24 mouse cellular contexts compared by ENCODE assay signal in genomic region chr17:68934066-68934465, GRCm38 (mm10).
DNase-seq lines count a peak whose midpoint lies in the region; ATAC-seq and TF ChIP-seq lines count a peak whose summit lies in the region.
"Had no signal": no experiment of that assay in that cellular context is flagged by ENCODE, and none has a peak within 500 bp of the region (broad histone marks: within the 10 kb centered on the region; RNA-seq: fewer than 3 reads in every experiment).

No protein-coding gene starts in this region.

- H3K9ac ChIP-seq in kidney, embryonic 16.5 days (replicated peaks; ENCODE audit: low read length) = no peak overlapping the region
- H3K9ac ChIP-seq: embryonic facial prominence, embryonic 15.5 days; forebrain, postnatal 0 days; heart, embryonic 13.5 days; hindbrain, embryonic 12.5 days; hindbrain, embryonic 15.5 days had no signal

- no peak for TF ChIP-seq POLR2A in kidney, adult 2 months (IDR thresholded peaks at IDR 0.05; ENCODE audit: low read depth, low read length)

- 34% methylated on average over 10 of the region's 10 CpGs for WGBS in kidney, adult 2 months
- WGBS in kidney, embryonic 16.5 days = 39% methylated on average over 10 of the region's 10 CpGs

- DNase-seq in gastrocnemius, adult 2 months = peak; percentile 41
- DNase-seq in gastrocnemius, postnatal 4 days (ENCODE audit: low spot score in 2 of 2) = no peak
- DNase-seq in kidney, adult 2 months = peak; percentile 2
- no peak for DNase-seq in kidney, postnatal 10 days
- no peak for DNase-seq in kidney, postnatal 4 days
- DNase-seq in c-Kit-positive CD71-positive TER-119-positive erythroid progenitor cells, embryonic 14.5 days (ENCODE audit: low spot score) = no peak
- DNase-seq: adrenal gland, adult 2 months; adrenal gland, postnatal 14 days; cerebellum, adult 11-12 months; cerebellum, adult 8-10 months; cerebellum, postnatal 10 days; cerebellum, postnatal 36 days; embryo, embryonic 11 days; forebrain, postnatal 0 days; gastrocnemius, postnatal 10 days; heart, adult 2 months had no signal

- H3K27ac ChIP-seq in gastrocnemius, adult 2 months = peak overlapping the region; percentile 25
- H3K27ac ChIP-seq in kidney, adult 2 months (ENCODE audit: insufficient read depth, low read depth, low read length) = no peak overlapping the region
- H3K27ac ChIP-seq in kidney, embryonic 16.5 days (ENCODE audit: low read length) = no peak overlapping the region
- H3K27ac ChIP-seq: embryonic facial prominence, embryonic 15.5 days; heart, adult 2 months; heart, embryonic 10.5 days; heart, embryonic 13.5 days; hindbrain, embryonic 12.5 days; hindbrain, embryonic 15.5 days had no signal

- H3K4me1 ChIP-seq in kidney, adult 2 months (ENCODE audit: control insufficient read depth, insufficient read depth, low read length) = no peaks in the 10 kb centered on the region
- H3K4me1 ChIP-seq in kidney, embryonic 16.5 days (ENCODE audit: insufficient read depth, low read length) = no peaks in the 10 kb centered on the region
- H3K4me1 ChIP-seq: embryonic facial prominence, embryonic 15.5 days; hindbrain, embryonic 12.5 days; hindbrain, embryonic 15.5 days had no signal

- no peaks in the 10 kb centered on the region for H3K27me3 ChIP-seq in kidney, adult 2 months (replicated peaks; ENCODE audit: control insufficient read depth, insufficient read depth, low read length)
- no peaks in the 10 kb centered on the region for H3K27me3 ChIP-seq in kidney, embryonic 16.5 days (ENCODE audit: insufficient read depth, low read length)
- H3K27me3 ChIP-seq: embryonic facial prominence, embryonic 15.5 days; heart, embryonic 13.5 days; hindbrain, embryonic 12.5 days; hindbrain, embryonic 15.5 days had no signal

- intact Hi-C loops in gastrocnemius, adult 2 months (cut with DNase I) = no loop called here

- H3K4me3 ChIP-seq in gastrocnemius, adult 2 months = no peak overlapping the region
- H3K4me3 ChIP-seq in kidney, adult 2 months (ENCODE audit: insufficient read depth, low read depth, low read length) = no peak overlapping the region
- H3K4me3 ChIP-seq in kidney, embryonic 16.5 days (ENCODE audit: low read length) = no peak overlapping the region
- H3K4me3 ChIP-seq: embryonic facial prominence, embryonic 15.5 days; heart, adult 2 months; heart, embryonic 10.5 days; heart, embryonic 13.5 days; hindbrain, embryonic 12.5 days; hindbrain, embryonic 15.5 days had no signal

- no peaks in the 10 kb centered on the region for H3K36me3 ChIP-seq in kidney, adult 2 months (ENCODE audit: control insufficient read depth, insufficient read depth, low read length)
- no peaks in the 10 kb centered on the region for H3K36me3 ChIP-seq in kidney, embryonic 16.5 days (ENCODE audit: insufficient read depth, low read length)
- H3K36me3 ChIP-seq: embryonic facial prominence, embryonic 15.5 days; heart, embryonic 10.5 days; heart, embryonic 13.5 days; hindbrain, embryonic 12.5 days; hindbrain, embryonic 15.5 days had no signal

- peak overlapping the region; percentile 27 for H3K4me2 ChIP-seq in kidney, embryonic 16.5 days (replicated peaks; ENCODE audit: low read depth, low read length)
- H3K4me2 ChIP-seq: embryonic facial prominence, embryonic 15.5 days; heart, embryonic 13.5 days; hindbrain, embryonic 12.5 days; hindbrain, embryonic 15.5 days had no signal

- H3K9me3 ChIP-seq in kidney, embryonic 16.5 days (ENCODE audit: low read length) = no peaks in the 10 kb centered on the region
- H3K9me3 ChIP-seq: embryonic facial prominence, embryonic 15.5 days; heart, embryonic 10.5 days; heart, embryonic 13.5 days; hindbrain, embryonic 12.5 days; hindbrain, embryonic 15.5 days had no signal

- ATAC-seq in kidney, embryonic 16.5 days (ENCODE audit: low FRiP score, low TSS enrichment) = peak; percentile 87
- ATAC-seq: CD4-positive, CD25-positive, alpha-beta regulatory T cell, adult 4 months; forebrain, embryonic 14.5 days; forebrain, postnatal 0 days had no signal

- TF ChIP-seq CTCF in gastrocnemius, adult 2 months (IDR thresholded peaks at IDR 0.05) = no peak
- TF ChIP-seq CTCF in kidney, adult 2 months (conservative IDR thresholded peaks at IDR 0.05; ENCODE audit: insufficient read depth, insufficient read length, low read depth, low read length) = no peak

Comparison
In these comparisons a context has a peak if more than half of its experiments do, and no peak if none do; other contexts are left out.
1. DNase-seq: peak in gastrocnemius, adult 2 months (single experiment) and kidney, adult 2 months (single experiment); none in gastrocnemius, postnatal 4 days (0 of 2), kidney, postnatal 10 days (single experiment), kidney, postnatal 4 days (0 of 2) and c-Kit-positive CD71-positive TER-119-positive erythroid progenitor cells, embryonic 14.5 days (single experiment).